Mouse (Mus musculus) spleen, embryonic (tissue): ENCODE data around the gene Zfp598.

Source experiments
- CTCF ChIA-PET: fragments of 350-600 bp; sonication (Branson Sonifier 250); formaldehyde crosslinking; loops from one replicate; lab custom pipeline; 2022; lab: Charles Lee

The Zfp598 gene

DNA sequence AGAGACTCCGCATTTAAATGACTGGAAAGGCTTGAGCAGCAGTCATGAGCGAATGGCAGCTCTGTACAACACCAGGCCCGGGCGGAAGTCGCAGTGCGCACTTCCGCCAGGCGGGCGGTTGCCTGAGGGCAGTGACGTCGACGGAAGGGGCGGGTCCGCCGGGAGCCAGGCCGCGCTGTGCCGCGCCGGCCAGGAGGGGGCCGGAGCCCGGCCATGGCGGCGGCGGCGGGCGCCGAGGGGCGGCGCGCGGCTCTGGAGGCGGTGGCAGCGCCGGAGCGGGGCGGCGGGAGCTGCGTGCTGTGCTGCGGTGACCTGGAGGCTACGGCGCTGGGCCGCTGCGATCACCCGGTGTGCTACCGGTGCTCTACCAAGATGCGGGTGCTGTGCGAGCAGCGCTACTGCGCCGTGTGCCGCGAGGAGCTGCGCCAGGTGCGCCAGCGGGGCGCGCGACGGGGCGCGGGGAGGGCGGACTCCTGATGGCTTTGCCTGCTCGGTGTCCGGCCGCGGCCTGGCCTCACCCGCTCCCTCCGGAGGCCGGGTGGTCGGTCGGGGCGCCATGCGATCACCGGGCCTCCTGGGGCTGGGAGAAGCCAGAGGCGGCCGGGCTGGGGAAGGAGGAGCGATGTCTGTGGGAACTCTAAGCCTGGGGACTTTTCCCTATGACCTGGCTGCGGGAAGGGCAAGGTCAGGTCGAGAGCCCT is at the start of gene Zfp598:
Gene Zfp598 (plus strand): TSS at position 143 of the 701 bp plus-strand sequence.
- CTCF ChIA-PET = interaction anchor here (1.2 kb wide), 1 partner anchor 121 kb away, joined by 5 read pairs; no protein-coding TSS in a partner anchor

GRCm38 (mm10) chr17:24625472-24625871 is 44.0 kb upstream of the Zfp598 start:
- CTCF ChIA-PET = no interaction called here

DNA sequence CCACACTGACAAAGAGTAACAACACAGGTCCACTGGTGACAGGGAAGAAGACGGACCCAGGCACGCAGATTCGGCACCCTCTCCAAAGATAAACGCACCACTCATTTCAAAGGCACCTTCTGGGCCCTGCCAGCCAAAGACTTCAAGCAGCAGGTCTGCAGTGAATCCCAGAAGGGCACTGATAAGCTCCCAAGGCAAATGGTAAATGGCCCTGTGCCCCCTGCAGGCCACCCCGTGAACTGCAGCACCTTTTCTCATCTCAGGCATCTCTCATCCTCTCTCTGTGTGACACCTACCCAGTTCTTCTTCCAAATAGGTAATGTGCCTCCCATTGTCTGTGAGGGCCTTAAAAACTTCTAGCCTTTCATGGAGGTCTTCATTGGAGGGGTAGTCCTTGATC is 40.8 kb upstream of the Zfp598 start:
- CTCF ChIA-PET = interaction anchor here (1.2 to 1.5 kb wide), 2 partner anchors 89 to 190 kb away, joined by 3 to 4 read pairs; no protein-coding TSS in a partner anchor

GRCm38 (mm10) chr17:24630072-24630471 is 39.4 kb upstream of the Zfp598 start:
- CTCF ChIA-PET = interaction anchor here (0.6 to 1.5 kb wide), 3 partner anchors 81 to 149 kb away, joined by 3 to 4 read pairs (median 4); partner anchors contain the start of gene Pkd1

DNA sequence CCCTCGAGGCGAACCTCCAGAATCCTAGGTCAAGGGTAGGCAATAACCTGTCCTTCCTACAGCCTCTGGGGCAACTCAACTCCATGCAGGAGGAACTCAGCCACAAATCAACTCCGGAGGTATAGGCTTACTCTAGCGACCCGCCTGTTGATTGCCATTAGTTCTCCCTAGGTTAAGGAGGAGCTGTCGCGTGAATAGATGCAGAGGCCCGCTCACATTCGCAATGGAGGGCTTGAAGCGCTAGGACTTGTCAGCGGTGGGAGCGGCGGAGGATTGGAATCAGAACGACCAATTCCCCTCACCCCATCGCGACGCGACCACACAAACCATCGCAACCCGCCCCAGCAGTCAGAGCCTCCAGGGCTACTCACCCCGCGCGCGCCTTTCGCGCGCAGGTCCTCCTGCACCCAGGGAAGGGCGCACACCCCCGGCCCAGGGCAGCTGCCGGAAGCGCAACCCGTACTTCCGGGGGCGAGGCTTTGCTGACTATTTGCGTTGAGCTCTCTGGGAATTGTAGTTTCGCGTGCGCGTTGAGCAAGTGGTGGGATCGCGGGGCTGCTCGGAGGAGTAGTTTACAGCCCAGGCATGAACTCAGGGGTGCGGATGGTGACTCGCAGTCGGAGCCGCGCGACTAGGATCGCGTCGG is 37.2 kb upstream of the Zfp598 start, which contains the start of the genes Tsc2 and Nthl1:
Gene Tsc2 (minus strand): TSS at position 464 of the 646 bp plus-strand sequence.
Gene Nthl1 (plus strand): TSS at position 514 of the 646 bp plus-strand sequence.
- CTCF ChIA-PET = no interaction called here

- CTCF ChIA-PET = no interaction called here
Measured at GRCm38 (mm10) chr17:24632813-24633449, 36.6 kb upstream of the Zfp598 start.

DNA sequence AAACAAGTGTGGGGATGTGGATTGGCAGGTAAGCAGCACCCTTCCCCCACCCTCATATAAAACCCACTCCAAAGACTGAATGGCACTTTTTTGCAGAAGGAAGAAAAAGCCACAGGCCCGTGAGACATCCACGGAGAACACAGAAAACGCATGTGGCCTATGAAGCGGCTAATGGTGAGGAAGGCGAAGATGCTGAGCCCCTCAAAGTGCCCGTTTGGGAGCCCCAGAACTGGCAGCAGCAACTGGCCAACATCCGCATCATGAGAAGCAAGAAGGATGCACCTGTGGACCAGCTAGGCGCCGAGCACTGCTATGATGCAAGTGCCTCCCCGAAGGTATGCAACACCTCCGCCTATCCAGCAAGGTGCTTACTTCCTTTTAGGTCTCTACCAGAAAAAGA is 35.7 kb upstream of the Zfp598 start:
- CTCF ChIA-PET = no interaction called here

DNA sequence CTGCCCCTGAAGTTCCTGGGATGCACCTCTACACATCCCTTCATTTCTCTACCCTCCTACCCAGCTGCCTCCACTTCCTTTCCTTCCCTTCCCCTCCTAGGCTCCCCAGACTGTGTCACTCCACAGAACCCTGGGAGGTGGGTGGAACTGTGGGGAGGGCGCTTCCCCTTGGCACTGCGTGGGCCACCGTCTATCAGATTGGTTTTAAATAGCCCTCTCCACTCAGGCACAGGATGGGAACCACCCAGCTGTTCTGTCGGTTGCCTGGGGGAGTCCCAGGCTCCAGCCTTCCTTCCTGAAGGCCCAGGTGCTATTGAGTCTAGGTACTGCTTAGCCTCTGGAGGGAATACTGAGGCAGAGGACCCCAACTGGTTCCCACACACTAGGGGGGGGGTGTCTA is 34.5 kb upstream of the Zfp598 start:
- CTCF ChIA-PET = interaction anchor here (0.5 kb wide), 1 partner anchor 183 kb away, joined by 3 read pairs; no protein-coding TSS in a partner anchor

GRCm38 (mm10) chr17:24635694-24636093 is 33.8 kb upstream of the Zfp598 start:
- CTCF ChIA-PET = no interaction called here

DNA sequence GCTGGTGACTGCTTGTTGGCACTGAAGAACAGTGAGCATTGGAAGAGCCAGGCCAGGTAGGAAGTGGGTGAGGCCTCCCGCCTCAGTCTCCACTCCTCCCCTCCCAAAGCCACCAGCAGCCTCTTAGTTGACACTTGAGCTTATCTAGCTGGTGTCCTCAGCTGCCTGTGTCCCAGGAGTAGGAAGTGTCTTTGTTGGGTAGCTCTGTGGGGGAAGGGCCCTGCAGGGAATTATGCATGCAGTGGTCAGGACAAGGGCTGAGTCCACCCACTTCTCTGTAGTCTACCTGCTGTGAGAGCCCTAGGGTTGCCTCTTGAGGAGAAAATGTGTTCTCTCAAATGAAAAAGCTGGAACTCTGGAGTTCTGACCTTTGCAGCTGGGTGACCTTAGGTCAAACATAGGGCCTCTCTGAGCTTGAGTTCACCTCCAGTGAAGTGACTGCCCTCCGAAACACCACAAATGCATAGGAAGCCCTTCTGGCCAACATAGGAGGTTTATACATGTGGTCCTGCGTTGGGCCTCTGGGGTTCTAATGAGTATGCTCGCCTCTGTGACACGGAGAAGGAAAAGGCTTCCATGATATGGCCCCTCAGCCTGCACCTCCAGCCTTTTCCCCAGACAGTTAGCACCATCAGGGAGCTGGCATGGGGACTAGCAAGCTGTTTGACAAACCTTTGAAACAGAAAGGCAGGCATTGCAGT is 32.6 kb upstream of the Zfp598 start:
- CTCF ChIA-PET = interaction anchor here (0.5 to 1.1 kb wide), 2 partner anchors 22 to 97 kb away, joined by 3 read pairs; no protein-coding TSS in a partner anchor

GRCm38 (mm10) chr17:24638214-24638613 is 31.3 kb upstream of the Zfp598 start:
- CTCF ChIA-PET = interaction anchor here (0.7 kb wide), 1 partner anchor 213 kb away, joined by 3 read pairs; no protein-coding TSS in a partner anchor

DNA sequence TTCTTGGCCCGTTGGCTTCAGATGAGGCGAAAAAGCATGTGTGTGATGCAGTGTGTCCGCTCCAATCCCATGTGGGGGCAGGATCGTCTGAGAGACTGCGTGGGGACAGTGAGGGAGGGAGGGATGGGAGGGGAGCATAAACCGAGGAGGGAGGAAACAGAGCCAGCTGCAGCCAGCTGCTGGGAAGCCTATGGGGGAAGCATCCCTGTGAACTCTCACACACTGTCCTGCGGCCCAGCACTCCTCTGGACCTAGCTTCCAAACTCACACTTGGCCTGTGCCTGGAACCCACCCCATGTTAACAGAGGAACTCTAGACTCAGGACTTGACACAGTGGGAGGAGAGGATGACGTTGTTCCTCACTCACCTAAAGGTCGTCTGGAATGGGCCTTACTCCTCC is 30.6 kb upstream of the Zfp598 start:
- CTCF ChIA-PET = interaction anchor here (0.7 kb wide), 1 partner anchor 214 kb away, joined by 3 read pairs; no protein-coding TSS in a partner anchor

- CTCF ChIA-PET = no interaction called here
Measured at GRCm38 (mm10) chr17:24639571-24639988, 29.9 kb upstream of the Zfp598 start.

GRCm38 (mm10) chr17:24640119-24640518 is 29.4 kb upstream of the Zfp598 start:
- CTCF ChIA-PET = interaction anchor here (0.5 kb wide), 1 partner anchor 15 kb away, joined by 3 read pairs; no protein-coding TSS in a partner anchor

DNA sequence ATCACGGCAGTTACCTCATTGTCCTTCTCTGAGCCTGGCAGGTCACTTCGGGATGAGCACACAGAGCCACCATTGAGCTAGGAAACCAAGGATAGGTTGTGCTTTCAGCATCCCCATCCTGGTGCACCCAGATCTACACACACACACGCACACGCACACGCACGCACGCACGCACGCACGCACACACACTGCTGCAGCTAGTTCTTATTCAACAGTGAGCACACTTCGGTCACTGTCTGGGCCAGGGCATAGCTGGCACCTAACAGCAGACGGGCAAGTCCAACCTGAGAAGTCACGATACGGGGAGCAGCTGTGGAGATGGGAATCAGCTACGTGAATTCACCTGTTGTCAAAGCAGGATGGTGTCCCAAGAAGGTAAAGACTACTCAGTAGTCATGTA is 28.9 kb upstream of the Zfp598 start:
- CTCF ChIA-PET = interaction anchor here (0.5 kb wide), 1 partner anchor 15 kb away, joined by 3 read pairs; no protein-coding TSS in a partner anchor

GRCm38 (mm10) chr17:24641944-24642343 is 27.5 kb upstream of the Zfp598 start:
- CTCF ChIA-PET = no interaction called here

- CTCF ChIA-PET = interaction anchor here (1.1 kb wide), 1 partner anchor 20 kb away, joined by 3 read pairs; no protein-coding TSS in a partner anchor
Measured at GRCm38 (mm10) chr17:24642791-24643343, 26.6 kb upstream of the Zfp598 start.

- CTCF ChIA-PET = interaction anchor here (1.1 kb wide), 1 partner anchor 19 kb away, joined by 3 read pairs; no protein-coding TSS in a partner anchor
Measured at GRCm38 (mm10) chr17:24644030-24644715, 25.3 kb upstream of the Zfp598 start.

DNA sequence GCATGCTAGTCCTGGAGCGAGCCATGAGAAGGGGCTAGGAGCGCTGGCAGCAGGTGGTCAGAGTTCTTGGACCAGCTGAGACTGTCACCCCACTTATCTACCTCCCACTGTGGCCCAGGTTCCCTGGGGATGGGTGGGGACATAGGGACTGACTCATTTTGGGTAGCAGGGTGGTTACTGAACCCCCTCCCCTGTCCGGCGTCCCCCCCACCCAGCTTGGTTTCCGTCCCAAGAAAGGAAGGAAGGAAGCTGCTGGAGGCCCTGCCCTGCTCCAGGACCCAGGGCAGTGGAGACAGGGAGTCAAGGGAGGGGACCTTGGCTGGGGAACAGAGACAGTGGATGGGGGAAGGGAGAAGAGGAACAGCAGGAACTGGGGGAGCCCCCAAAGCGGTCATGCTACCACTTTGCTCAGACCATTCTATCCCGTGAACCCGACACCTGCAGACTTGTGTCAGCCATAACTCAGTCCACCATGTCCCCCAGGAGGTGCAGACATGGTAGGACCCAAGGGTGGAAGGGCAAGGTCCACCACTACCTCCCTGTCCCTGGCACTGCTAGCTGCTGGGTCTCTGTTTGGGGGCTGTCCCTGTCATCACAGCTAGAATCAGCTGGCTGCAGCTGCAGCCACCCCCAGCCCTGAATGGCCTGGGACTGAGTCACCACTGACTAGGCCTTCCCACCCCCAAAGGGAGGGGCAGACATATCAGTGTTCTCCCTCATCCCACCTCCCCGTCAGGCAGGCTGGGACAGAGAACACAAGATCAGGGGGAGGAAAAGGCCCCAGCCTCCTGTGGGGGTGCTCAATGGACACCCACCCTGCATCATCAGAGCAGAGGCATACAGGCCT is 24.4 kb upstream of the Zfp598 start:
- CTCF ChIA-PET = no interaction called here
